Mouse (Mus musculus) 3134 (cell line): ENCODE measurements at regions not wholly inside any gene's neighbourhood (a gene's known extent, or its start where the extent isn't known, plus 50 kb on each side); places are given as distances from the start of the nearest gene placed in this dataset.

Experiments used
- DNase-seq: peaks from one replicate; pipeline ENCODE4 v3.0.0-alpha.2; 2011; ENCODE audit warnings: low spot score; ENCODE audit not compliant: insufficient read length; ENCODE audit errors: extremely low read depth

DNA sequence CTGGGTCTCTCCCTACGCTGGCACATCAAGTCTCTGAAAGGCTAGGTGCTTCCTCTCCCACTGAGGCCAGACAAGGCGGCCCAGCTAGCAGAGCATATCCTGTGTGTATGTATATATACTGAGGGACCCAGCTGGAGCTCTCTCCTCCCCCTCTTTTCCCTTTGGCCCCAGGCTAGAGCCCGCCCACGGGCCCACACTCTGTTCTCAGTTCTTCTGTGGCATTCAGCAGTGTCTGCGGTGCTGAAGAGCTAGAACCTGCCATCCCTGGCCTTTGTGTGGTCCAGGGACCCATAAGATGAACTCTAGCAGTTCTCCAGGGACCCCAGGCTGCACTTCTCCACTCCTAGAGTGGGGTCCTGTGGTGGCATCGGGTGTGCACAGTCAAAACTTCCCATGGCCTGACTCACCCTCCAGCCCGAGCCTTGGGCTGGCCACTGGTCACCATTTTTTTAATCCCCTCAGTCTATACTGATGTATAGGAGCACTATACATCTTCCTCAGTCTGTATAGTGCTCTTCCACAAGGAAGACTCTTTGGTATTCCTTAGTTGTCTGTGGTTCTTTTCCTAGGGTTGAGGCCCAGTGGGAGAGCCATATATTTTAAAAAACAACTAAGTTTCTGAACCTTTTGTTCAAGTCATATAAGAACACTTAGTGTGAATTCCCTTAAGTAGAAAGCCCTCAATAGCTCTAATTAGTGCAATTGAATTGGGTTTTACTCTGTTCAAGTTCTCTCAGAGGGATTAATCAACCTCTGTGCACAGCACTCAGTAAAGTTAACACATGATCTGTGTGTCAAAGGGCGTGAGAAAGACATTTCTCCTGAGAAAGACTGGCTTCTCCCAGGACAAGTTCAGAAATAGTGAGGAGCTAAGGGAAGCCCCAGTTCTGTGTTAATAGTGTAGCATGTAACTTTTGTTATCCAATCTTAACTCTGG is 401.3 kb downstream of the Ipmk start:
- DNase-seq: no peak

DNA sequence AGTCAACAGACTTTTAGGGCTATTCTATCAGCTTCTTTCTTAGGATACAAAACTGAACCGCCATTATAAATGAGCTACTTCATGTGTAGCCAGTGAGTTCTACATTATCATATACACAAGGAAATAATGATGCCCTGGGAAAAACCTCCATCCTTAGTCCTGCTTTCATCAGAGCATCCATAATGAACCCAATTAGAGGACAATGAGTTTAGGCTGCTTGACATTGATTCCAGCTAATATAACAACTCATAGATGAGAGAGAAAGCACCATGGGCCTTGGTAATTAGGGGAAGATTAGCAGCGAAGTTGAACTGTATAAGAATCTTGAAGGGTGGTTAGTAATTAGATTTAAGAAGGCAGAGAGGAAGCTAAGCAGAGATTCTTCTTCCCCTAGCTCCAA is 405.7 kb downstream of the Ipmk start:
- no peak for DNase-seq

DNA sequence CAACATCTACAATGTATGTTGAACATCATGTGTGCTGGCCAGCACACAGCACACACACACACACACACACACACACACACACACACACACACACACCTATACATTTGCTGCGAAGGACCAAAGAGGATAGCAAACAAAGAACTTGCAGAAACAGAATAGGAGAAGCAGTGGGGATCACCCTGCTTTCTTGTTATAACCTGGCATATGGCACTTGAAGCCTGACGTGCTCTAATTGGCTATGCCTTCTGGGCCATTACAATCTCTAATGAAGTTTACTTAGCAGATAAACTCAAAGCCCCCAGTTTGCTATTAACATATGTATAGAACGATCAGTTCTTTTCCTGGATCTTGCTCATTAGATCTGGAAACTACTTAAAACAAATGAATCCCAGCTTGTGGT is 407.2 kb downstream of the Ipmk start:
- no peak for DNase-seq

DNA sequence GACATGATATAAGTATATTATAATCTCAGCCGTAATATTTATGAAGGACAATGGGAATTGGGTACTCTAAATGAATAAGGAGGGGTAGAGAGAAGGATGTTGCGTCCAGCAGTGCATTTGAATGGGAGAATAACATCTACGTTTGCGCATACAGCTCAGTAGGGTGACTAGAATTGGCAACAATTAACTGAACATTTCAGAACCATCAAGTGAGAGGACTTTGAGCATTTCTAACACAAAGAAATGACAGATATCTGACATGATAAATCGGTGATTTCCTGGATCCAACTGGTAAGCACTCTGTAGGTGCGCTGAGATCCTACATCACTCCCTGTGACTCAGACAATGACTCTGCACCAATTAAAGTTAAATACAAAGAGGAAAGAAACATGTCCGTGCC is 431.3 kb downstream of the Ipmk start:
- no peak for DNase-seq

DNA sequence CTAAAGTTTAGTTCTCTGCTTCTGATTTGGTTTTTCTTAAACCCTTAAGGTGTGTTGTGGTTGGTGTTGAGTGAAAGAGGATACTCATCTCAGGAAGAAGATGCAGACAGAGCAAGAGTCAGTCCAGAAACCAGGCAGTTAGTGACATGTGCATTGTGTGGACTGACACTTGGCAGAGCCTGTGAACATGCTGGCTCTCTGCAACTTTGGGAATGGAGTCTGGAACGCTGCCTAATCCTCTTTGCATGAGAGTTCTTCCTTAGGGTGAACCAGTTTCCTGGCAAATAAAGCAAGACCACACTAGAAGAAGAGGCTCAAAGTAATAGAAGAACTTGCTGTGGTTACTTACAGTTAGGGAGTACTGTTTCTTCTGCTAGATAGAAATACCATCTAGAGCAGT is 441.7 kb downstream of the Ipmk start:
- no peak for DNase-seq

DNA sequence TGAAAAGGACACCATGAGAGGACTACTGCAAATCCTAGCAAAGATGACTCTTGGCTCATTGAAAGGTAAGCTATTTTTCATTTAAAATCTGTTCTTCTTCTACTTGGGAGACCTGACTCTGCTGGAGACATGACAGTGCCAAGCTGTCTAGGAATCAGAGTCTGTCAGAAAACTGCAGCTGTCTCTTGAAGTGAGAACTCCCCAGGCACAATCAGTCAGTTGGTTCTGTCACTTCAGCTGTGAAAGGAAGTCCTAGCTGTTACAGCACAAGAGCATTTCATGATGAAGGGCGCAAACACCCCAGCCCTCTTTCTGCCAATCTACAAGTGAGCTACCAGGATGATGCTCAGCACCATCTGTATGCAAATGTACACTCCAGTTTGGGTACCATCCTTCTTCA is 442.4 kb downstream of the Ipmk start:
- no peak for DNase-seq

DNA sequence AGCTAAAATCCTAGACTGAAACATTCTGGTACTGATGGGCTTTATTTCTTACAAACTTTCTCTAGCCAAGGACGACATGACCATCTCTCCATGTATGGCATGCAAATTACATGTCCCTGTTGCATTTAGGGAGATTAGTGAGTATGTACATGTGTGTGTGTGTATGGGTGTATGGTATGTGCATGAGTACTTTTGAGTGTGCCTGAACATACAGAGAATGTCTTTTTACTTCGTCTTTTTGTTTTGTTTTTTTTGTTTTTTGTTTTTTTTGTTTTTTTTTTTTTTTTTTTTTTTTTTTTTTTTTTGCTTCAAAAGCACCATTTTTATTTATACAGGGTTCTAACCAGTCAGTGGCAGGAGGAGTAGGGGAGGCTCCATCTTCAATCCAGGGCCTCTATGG is 451.1 kb downstream of the Ipmk start:
- no peak for DNase-seq

DNA sequence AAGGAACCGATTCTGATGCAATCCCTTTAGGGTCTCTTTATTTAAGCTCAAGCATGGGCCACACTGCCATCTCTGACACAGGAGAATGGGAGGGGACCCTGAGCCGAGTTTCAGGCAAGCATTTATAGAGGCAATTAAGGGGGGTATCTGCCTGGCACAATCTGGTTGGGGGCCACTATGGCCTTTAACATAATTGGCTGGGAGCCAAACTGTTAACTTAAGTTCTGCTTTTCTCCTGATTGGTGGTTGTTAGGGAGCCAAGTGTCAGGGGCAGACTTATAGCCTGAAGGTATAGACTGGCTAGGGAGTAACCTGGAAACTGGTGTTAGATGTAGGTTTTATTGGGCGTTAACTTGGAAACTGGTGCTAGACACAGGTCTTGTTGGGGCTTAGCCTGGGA is 454.9 kb downstream of the Ipmk start:
- DNase-seq: no peak

DNA sequence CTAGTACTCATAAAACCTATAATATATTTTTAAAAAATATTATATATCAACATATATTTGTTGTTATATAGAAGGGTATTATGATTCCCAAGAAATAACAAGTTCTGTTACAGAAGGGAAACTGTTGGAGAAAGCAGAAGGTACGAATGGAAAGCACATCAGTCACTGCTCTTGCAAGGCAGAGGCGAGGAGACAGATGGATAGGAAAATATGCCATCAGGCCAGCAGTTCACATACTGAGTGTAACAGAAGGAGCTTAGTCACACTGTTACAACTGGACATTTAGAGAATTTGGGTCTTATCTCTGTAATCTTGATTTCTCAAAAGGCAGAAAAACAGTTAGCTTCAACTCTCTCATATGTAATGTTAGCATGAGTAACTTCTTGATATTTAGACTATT is 485.1 kb downstream of the Ipmk start:
- DNase-seq: no peak

DNA sequence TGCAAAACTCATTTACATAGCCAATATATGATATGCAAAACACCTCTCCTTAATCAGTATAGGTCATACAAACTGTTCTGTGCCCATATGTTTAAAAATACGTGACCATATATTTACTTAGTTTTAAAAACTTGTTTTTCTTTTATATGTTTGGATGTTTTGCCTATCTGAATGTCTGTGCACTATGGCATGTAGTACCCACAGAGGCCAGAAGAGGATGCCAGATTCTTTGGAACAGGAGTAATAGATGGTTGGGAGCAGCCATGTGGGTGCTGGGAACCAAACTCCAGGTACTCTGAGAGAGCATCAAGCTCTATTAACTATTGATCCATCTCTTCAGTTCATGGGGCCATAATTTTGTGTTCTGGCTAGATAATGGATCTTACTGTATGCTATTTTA is 487.5 kb downstream of the Ipmk start:
- no peak for DNase-seq

DNA sequence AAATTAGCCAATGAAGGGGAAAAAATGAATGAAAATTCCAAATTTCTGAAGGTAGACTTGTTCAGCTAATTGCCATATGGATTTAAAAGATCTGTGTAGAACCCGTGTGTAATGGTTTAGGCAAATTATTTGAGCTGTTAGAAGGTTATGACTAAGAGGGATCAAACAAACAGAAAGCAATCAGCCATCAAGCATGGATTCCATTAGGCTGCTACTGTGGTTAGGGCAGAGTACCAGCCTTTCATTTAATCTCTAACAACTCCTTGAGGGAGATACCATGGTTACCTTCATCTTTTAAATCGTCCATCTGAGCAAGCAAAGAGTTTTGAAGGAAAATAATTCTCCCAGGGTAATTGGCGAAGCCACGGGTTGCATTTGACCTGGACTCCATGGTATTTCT is 509.5 kb downstream of the Ipmk start:
- no peak for DNase-seq

DNA sequence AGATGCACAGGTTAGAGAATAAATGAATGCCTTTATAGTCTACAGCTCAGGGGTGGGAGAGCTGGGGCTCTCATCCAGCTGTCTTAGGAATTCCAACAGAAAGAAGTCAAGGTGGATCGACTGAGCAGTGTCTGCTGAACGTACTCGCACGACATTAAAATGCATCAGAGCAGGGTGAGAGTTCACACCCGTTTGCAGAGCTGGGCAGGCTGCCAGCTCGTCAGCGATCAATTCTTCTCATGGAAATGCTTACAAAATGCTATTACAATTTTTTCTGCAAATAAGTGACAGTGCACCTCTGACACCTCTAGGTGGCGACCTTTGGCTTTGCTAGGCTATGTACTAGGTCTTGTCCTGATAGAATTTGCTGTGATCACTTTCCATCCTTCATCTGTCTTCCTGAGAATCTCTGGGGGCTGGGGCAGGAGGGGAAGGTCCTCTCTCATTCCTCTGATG is 510.0 kb downstream of the Ipmk start:
- peak; percentile 0 for DNase-seq

DNA sequence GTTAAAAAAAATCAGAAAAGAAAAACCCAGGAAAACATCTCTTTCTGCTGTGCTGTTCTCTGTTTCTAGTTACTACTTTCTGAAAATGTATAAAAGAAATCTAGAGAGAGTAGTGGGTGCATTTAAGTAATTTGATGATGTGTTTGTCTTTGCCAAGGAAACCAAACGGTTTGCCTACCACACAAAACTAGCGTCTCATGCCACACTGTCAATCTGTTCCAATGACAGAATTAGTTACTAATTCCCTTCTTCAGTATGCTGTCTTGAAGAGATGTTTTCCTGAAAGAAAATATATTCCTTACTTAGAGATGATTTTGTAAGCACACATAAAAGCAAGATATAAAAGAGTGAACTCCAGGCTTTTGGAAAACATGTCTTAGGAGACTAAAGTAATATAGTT is 546.2 kb downstream of the Ipmk start:
- no peak for DNase-seq

DNA sequence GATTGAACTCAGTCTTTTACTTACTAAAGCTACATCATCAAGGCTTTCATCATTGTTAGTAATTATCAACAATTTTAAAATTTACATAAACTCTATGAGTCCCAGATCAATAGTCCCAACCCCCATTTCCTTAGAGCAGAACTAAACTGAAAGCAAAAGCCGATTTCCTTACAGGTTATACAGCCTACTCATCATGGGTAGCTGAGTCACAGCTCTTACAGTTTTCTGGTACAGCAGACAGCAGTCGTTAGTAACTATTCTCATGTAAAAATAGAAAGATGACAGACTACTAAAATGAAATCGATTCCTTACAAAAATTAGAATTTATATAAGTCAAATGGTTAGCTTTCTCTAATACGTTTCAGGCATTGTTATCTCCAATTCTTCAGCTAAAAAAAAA is 557.5 kb downstream of the Ipmk start:
- DNase-seq: peak; percentile 0
